Comparison of ENCODE assay signal across 9 mouse cellular contexts in the genomic region with DNA sequence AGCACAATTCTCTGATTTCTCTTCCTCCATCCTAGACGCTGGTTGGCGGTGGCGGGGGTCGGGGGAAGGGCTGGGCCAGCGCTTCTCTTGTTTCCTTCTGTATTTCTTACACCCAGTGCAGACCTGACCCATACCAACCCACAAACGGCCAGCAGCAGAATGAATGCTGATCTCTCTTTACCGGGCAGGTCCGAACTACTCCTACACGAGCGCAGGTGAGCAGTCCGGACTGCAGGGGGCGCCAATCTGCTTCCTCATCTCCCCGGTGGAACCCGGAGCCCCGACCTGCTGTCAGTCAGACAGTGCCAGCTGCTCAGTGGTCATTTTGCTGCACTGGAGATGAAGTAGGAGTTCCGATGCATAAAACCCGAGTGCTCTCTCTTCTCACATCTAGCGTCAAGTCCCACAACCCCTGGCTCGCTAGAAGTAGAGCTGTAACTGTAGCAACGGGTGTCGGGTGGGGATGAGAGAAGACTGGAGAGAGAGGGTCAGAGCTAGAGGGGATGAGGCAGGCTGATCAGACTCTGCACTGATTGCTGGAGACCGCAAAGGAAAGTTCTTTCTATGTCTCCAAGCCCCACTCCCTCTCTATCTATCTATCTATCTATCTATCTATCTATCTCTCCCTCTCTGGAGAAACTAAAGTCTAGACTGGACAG. TPM values are rescaled to one million over a fixed set of nuclear protein-coding genes. Genes with fewer than 3 reads are reported as not detected.
DNase-seq lines count a peak whose midpoint lies in the region; ATAC-seq and TF ChIP-seq lines count a peak whose summit lies in the region.
"Had no signal": no experiment of that assay in that cellular context is flagged by ENCODE, and none has a peak within 500 bp of the region (broad histone marks: within the 10 kb centered on the region; RNA-seq: fewer than 3 reads in every experiment).

A gene (plus strand): TSS at position 387 of the 659 bp plus-strand sequence.

- H3K27ac ChIP-seq in lung, postnatal 0 days (ENCODE audit: low read length) = no peak within 1 kb of the TSS

- DNase-seq in 3134 (ENCODE audit: extremely low read depth, insufficient read length, low spot score) (peak; percentile 42), ES-CJ7 (ENCODE audit: low read depth, low spot score) (peak; percentile 70)
- peak; percentile 26 for DNase-seq in cerebellum, adult 8-10 months
- DNase-seq in forelimb bud, embryonic 11.5 days (ENCODE audit: low read depth, low spot score) = peak; percentile 49
- DNase-seq in kidney, postnatal 4 days = peak; percentile 73 to 76
- DNase-seq in lung, postnatal 0 days (ENCODE audit: low spot score) = no peak
- peak; percentile 40 for DNase-seq in retina, postnatal 7 days (ENCODE audit: low read depth, low spot score)

- peak; percentile 56 for TF ChIP-seq CTCF in lung, postnatal 0 days (IDR thresholded peaks at IDR 0.05)

- no peaks in the 10 kb centered on the region for H3K9me3 ChIP-seq in lung, postnatal 0 days (ENCODE audit: low read length)

- no peak for ATAC-seq in lung, postnatal 0 days
- ATAC-seq in erythroid progenitor cell, adult 5-6 weeks (replicated peaks; ENCODE audit: low FRiP score, poor library complexity, severe bottlenecking) = no peak

- no peaks in the 10 kb centered on the region for H3K36me3 ChIP-seq in lung, postnatal 0 days (ENCODE audit: insufficient read depth, low read length)

- H3K4me3 ChIP-seq in lung, postnatal 0 days (ENCODE audit: low read depth, low read length) = no peak within 1 kb of the TSS

- no peak within 1 kb of the TSS for H3K4me2 ChIP-seq in lung, postnatal 0 days (replicated peaks; ENCODE audit: low read depth, low read length)

- TF ChIP-seq EP300 in lung, postnatal 0 days (IDR thresholded peaks at IDR 0.05) = no peak

- H3K9ac ChIP-seq in lung, postnatal 0 days (replicated peaks; ENCODE audit: low read depth) = no peak within 1 kb of the TSS

- H3K27me3 ChIP-seq in lung, postnatal 0 days (replicated peaks; ENCODE audit: insufficient read depth, low read length) = no peaks in the 10 kb centered on the region

- whole genome bisulfite sequencing in lung, postnatal 0 days = 12% methylated on average over 22 of the region's 22 CpGs

- H3K4me1 ChIP-seq in lung, postnatal 0 days (ENCODE audit: insufficient read depth, low read depth, low read length) = no peaks in the 10 kb centered on the region

RNA-seq across cellular contexts. Expression of the gene that starts here (rescaled TPM):
- not detected in 2 replicates for polyA plus RNA-seq in lung, postnatal 0 days (2015; fragmentation: Nextera tagmentation; extraction: Ambion mirVana)
- total RNA-seq in erythroid progenitor cell, adult 5-6 weeks (2015; ENCODE audit: low replicate concordance) = not detected in 2 replicates
- not detected in 2 replicates for total RNA-seq in erythroid progenitor cell, adult 5-6 weeks (2017; ENCODE audit: low replicate concordance)
- total RNA-seq: gastrocnemius, postnatal 4 days had no signal
